Mouse (Mus musculus): ENCODE measurements around the gene Ash1l.
"Not testable (repeated sequence)": the region's sequence is repeated elsewhere in the genome, so short reads cannot be mapped to it uniquely, and the experiment has no call there.

Ash1l gene

DNA sequence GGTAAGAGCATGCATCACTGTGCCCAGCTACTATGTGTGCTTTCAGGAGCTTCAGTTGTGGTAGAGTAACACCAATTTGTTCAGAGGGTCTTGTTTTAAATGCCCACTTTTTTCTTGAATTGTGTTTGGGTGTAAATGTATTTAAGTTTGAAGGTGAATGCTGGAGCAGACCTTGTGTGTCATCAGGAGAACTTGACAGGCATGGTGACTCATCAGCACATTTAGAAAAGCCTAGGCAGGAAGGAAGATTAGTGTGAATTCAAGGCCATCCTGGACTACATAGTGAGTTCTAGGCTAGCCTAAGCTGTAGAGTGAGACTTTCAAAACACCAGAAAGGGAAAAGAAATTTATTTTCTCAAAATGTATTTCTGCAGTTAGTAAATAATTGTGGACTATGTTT is 3.3 kb downstream of the Ash1l start:
- no peak for DNase-seq (ENCODE audit: low spot score in 2 of 2)

- not testable (repeated sequence) for DNase-seq (ENCODE audit: low spot score in 2 of 2)
These were observed 12.8 kb downstream of the Ash1l start for GRCm38 (mm10) chr3:88963211-88963610.

GRCm38 (mm10) chr3:88975012-88975411 is 24.6 kb downstream of the Ash1l start:
- DNase-seq (ENCODE audit: low spot score in 2 of 2): no peak

GRCm38 (mm10) chr3:88981206-88982010 is 31.0 kb downstream of the Ash1l start:
- DNase-seq (ENCODE audit: low spot score in 2 of 2): no peak

- no peak for DNase-seq (ENCODE audit: low spot score in 2 of 2)
These were observed 33.5 kb downstream of the Ash1l start for GRCm38 (mm10) chr3:88983921-88984381.

- no peak for DNase-seq (ENCODE audit: low spot score in 2 of 2)
These were observed 42.4 kb downstream of the Ash1l start for GRCm38 (mm10) chr3:88992793-88993192.

DNA sequence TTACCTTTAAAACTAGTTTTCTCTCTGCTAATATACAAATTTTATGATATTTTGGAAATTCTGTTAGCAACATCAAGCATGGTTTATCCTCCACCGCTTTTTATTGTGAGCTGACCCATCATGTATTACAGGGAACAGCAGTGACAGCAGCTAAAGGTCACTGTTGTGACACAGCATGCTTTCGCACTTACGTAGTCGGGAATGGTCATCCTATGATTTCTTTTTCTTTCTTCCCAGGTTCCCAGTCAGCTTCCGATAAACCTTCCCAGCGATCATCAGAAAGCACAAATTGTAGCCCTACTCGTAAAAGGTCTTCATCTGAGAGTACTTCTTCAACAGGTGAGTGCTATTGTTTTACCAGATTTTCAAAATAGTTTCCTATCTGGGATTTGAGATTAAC is 51.1 kb downstream of the Ash1l start:
- DNase-seq (ENCODE audit: low spot score in 2 of 2): no peak

- DNase-seq (ENCODE audit: low spot score in 2 of 2): not testable (repeated sequence)
These were observed 80.5 kb downstream of the Ash1l start for GRCm38 (mm10) chr3:89030896-89031295.

GRCm38 (mm10) chr3:89043359-89043758 is 92.9 kb downstream of the Ash1l start:
- DNase-seq (ENCODE audit: low spot score in 2 of 2): no peak

- no peak for DNase-seq (ENCODE audit: low spot score in 2 of 2)
These were observed 107.9 kb downstream of the Ash1l start for GRCm38 (mm10) chr3:89058361-89058760.

GRCm38 (mm10) chr3:89058783-89059182 is 108.4 kb downstream of the Ash1l start:
- DNase-seq (ENCODE audit: low spot score in 2 of 2): no peak

DNA sequence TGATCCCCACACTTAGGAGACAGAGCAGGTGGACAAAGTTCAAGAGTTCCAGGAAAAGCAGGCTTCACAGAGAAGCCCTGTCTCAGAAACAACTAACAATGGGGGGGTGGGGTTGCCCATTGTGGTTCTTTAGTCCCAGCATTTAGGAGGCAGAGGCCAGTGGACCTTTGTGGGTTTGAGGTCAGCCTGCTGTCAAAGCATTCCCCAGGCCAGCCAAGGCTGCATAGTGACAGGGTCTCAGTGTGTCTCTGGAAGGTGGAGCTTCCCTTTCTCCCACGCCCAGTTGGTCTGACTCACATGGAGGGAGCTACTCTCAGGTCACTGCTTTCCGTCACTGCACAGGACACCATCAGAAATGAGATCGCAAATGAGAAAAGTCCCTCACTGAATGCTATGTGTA is 111.3 kb downstream of the Ash1l start:
- no peak for DNase-seq (ENCODE audit: low spot score in 2 of 2)

- no peak for DNase-seq (ENCODE audit: low spot score in 2 of 2)
These were observed 116.8 kb downstream of the Ash1l start for GRCm38 (mm10) chr3:89067265-89067664.

- DNase-seq (ENCODE audit: low spot score in 2 of 2): no peak
These were observed 127.0 kb downstream of the Ash1l start for GRCm38 (mm10) chr3:89077383-89077782.

DNA sequence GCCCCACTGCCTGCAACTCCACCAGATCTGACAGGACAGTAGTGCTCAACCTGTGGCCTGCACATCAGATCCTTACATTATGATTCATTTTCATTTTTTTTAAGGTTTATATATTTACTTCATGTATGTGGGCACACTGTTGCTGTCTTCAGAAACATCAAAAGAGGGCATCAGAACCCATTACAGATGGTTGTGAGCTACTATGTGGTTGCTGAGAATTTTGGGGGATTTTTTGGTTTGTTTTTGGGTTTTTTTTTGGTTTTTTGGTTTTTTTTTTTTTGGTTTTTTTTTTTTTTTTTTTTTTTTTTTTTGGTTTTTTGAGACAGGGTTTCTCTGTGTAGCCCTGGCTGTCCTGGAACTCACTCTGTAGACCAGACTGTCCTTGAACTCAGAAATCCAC is 131.9 kb downstream of the Ash1l start:
- DNase-seq (ENCODE audit: low spot score in 2 of 2): not testable (repeated sequence)

- no peak for DNase-seq (ENCODE audit: low spot score in 2 of 2)
These were observed 133.7 kb downstream of the Ash1l start for GRCm38 (mm10) chr3:89084133-89084532.

- no peak for DNase-seq (ENCODE audit: low spot score in 2 of 2)
These were observed 134.3 kb downstream of the Ash1l start for GRCm38 (mm10) chr3:89084654-89085190.

DNA sequence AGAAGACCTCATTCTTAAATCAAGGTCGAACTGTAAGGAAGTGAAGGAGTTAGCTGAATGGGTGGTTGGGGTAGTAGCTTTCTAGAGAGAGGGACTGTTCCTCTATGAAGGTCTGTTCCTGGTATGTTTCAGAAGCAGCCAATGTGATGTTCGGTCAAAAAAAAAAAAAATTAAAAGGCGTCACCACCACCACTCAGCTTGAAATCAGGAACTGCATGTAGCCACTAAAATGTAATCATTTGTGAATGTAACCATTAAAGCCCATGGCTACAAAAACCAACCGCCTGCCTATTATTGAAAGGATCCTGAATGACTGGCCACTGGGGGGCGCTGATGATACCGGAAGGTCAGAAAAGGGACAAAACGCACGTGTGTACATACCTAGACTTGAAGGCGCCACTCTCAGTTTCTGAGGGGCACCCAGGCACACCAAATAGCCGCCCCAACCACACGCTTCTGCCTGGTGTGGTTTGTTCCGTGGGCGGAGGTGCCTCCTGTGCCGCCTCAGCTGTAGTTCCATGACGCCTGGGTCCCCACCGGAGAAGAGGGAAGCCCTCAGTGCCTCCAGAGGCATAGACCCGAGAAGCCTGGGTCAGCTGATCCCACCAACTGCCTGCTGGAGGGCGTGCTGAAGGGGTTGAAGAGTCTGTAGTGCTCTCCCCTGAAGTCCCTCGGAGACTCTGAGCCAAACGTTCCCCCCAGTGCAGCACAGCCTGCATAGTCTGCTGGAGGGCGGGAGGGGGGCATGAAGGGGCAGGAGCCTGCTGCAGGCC is 137.1 kb downstream of the Ash1l start:
- peak in 1 of 2 experiments; percentile 75 for DNase-seq (ENCODE audit: low spot score in 2 of 2)

DNA sequence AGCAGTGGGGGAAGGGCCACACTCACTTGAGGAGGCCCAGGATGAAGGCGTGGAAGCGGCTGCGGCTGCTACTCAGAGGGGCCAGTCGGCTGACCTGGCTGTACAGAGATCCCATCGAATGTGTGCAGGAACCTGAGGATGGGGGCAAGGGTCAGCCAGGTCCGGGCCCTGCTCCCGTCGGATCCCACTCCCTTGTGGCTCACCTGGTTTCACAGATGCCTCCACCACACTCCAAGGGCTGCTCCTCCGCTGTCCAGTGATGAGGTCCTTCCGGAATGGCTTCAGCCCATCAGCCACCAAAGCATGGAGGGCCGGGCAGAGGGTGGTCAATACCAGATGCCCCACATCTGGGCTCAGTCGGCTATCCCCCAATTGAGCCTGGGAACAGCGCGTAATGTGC is 138.6 kb downstream of the Ash1l start:
- no peak for DNase-seq (ENCODE audit: low spot score in 2 of 2)

- DNase-seq (ENCODE audit: low spot score in 2 of 2): peak; percentile 80 to 82
These were observed 139.6 kb downstream of the Ash1l start for GRCm38 (mm10) chr3:89089882-89090591.

- DNase-seq (ENCODE audit: low spot score in 2 of 2): peak; percentile 74 to 77
These were observed 140.6 kb downstream of the Ash1l start for GRCm38 (mm10) chr3:89090694-89091655.

All from frontal cortex, postnatal 14 days (tissue).